Mouse (Mus musculus): ENCODE measurements around the gene Mapre3. TPM values are rescaled to one million over a fixed set of nuclear protein-coding genes. Genes with fewer than 3 reads are reported as not detected.

The Mapre3 gene
- total RNA-seq, 2 experiments from 2014 or later, result 0.25 to 0.26 TPM

Other genes starting within 250 kb of the Mapre3 start
- gene Kcnk3, start 226.5 kb upstream of the Mapre3 start, total RNA-seq (2015), result not detected in 2 replicates
- gene Kcnk3, start 226.5 kb upstream of the Mapre3 start, total RNA-seq (2017), result not detected in 2 replicates
- gene Slc35f6, start 166.7 kb upstream of the Mapre3 start, total RNA-seq (2015), result 21.5 and 28.8 TPM in 2 replicates
- gene Slc35f6, start 166.7 kb upstream of the Mapre3 start, total RNA-seq (2017), result 23.9 and 26.0 TPM in 2 replicates
- gene Cenpa, start 147.9 kb upstream of the Mapre3 start, total RNA-seq (2015), result 190 and 250 TPM in 2 replicates
- 124 and 127 TPM in 2 replicates for gene Cenpa, start 147.9 kb upstream of the Mapre3 start, total RNA-seq (2017)
- gene Dpysl5, start 103.1 kb upstream of the Mapre3 start, total RNA-seq (2015), result not detected in 2 replicates
- 0.41 TPM in 1 of 2 replicates, not detected in the other for gene Dpysl5, start 103.1 kb upstream of the Mapre3 start, total RNA-seq (2017)
- gene Tmem214, start 53.4 kb downstream of the Mapre3 start, total RNA-seq (2015), result 11.9 and 20.2 TPM in 2 replicates
- gene Tmem214, start 53.4 kb downstream of the Mapre3 start, total RNA-seq (2017), result 14.0 and 16.9 TPM in 2 replicates
- gene Agbl5, start 74.1 kb downstream of the Mapre3 start, total RNA-seq (2015), result 5.7 and 7.1 TPM in 2 replicates
- gene Agbl5, start 74.1 kb downstream of the Mapre3 start, total RNA-seq (2017), result 3.6 and 3.9 TPM in 2 replicates
- gene Ost4, start 93.1 kb downstream of the Mapre3 start, total RNA-seq (2015), result 342 and 413 TPM in 2 replicates
- gene Ost4, start 93.1 kb downstream of the Mapre3 start, total RNA-seq (2017), result 286 and 294 TPM in 2 replicates
- gene Emilin1, start 98.8 kb downstream of the Mapre3 start, total RNA-seq (2015), result 20.2 and 20.3 TPM in 2 replicates
- 25.5 and 35.5 TPM in 2 replicates for gene Emilin1, start 98.8 kb downstream of the Mapre3 start, total RNA-seq (2017)
- 92.3 and 93.8 TPM in 2 replicates for gene Khk, start 106.8 kb downstream of the Mapre3 start, total RNA-seq (2015)
- 52.7 and 70.7 TPM in 2 replicates for gene Khk, start 106.8 kb downstream of the Mapre3 start, total RNA-seq (2017)
- not detected in 2 replicates for gene Cgref1, start 130.9 kb downstream of the Mapre3 start, total RNA-seq (2015)
- gene Cgref1, start 130.9 kb downstream of the Mapre3 start, total RNA-seq (2017), result not detected in 2 replicates
- 66.3 and 72.1 TPM in 2 replicates for gene Preb, start 145.7 kb downstream of the Mapre3 start, total RNA-seq (2015)
- gene Preb, start 145.7 kb downstream of the Mapre3 start, total RNA-seq (2017), result 45.8 and 57.3 TPM in 2 replicates
- not detected in 2 replicates for gene Tcf23, start 154.0 kb downstream of the Mapre3 start, total RNA-seq (2015)
- gene Tcf23, start 154.0 kb downstream of the Mapre3 start, total RNA-seq (2017), result not detected in 2 replicates
- gene Atraid, start 233.7 kb downstream of the Mapre3 start, total RNA-seq (2015), result 113 and 132 TPM in 2 replicates
- 88.5 and 103 TPM in 2 replicates for gene Atraid, start 233.7 kb downstream of the Mapre3 start, total RNA-seq (2017)
- gene Slc5a6, start 234.3 kb downstream of the Mapre3 start, total RNA-seq (2015), result 0.41 and 2.0 TPM in 2 replicates
- gene Slc5a6, start 234.3 kb downstream of the Mapre3 start, total RNA-seq (2017), result 1.3 and 1.4 TPM in 2 replicates
- 5.1 and 9.4 TPM in 2 replicates for gene Cad, start 240.1 kb downstream of the Mapre3 start, total RNA-seq (2015)
- 5.4 and 7.5 TPM in 2 replicates for gene Cad, start 240.1 kb downstream of the Mapre3 start, total RNA-seq (2017)